Mouse (Mus musculus): Measurements from ENCODE around the gene Ctdnep1. TPM values are rescaled to one million over a fixed set of nuclear protein-coding genes. Genes with fewer than 3 reads are reported as not detected.

Gene Ctdnep1
- total and polyA plus RNA-seq, 3 experiments, result 37.4 to 274 (median 164) TPM

DNA sequence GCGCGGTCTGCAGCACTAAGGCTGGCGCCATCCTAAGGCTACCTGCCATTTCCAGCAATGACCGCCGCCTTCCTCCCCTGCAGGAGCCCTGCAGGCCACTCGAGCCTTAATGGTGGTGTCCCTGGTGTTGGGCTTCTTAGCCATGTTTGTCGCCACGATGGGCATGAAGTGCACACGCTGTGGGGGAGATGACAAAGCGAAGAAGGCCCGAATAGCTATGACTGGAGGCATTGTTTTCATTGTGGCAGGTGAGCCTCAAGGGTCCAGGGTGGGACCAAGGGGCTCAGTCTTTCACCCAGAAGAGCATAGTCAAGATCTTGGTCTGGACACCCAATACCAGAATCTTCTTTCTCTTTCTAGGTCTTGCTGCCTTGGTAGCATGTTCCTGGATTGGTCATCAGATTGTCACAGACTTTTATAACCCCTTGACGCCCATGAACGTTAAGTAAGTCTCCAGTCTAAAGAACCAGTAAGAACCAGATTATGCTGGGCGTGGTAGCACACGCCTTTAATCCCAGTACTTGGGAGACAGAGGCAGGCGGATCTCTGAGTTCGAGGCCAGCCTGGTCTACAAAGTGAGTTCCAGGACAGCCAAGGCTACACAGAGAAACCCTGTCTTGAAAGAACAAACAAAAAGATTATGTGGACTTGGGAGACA is 14.0 kb upstream of the Ctdnep1 start:
- no peak for ATAC-seq (ENCODE audit: extremely low read depth, insufficient number of reproducible peaks, low FRiP score, poor library complexity, severe bottlenecking)
- peaks cover 19% of the 10 kb centered on the region for H3K9me3 ChIP-seq (replicated peaks)
- no peak for DNase-seq (ENCODE audit: low spot score)
- peaks cover 21% of the 10 kb centered on the region for H3K27me3 ChIP-seq (ENCODE audit: insufficient read depth, low read length)
- TF ChIP-seq GATA2 (IDR thresholded peaks at IDR 0.05; ENCODE audit: borderline replicate concordance, low read depth, low read length), result no peak
- TF ChIP-seq POLR2AphosphoS5 (IDR thresholded peaks at IDR 0.05; ENCODE audit: insufficient replicate concordance, low read depth, low read length), result no peak
- no peak for TF ChIP-seq GATA1 (IDR thresholded peaks at IDR 0.05; ENCODE audit: borderline replicate concordance, low read length)
- TF ChIP-seq TAL1 (conservative IDR thresholded peaks at IDR 0.05; ENCODE audit: low read depth, low read length), result no peak
- no peak for TF ChIP-seq CTCF (IDR thresholded peaks at IDR 0.05; ENCODE audit: low read depth, low read length)
- H3K4me3 ChIP-seq (ENCODE audit: low read depth, low read length), result peak overlapping the region; percentile 46
- H3K4me1 ChIP-seq (ENCODE audit: insufficient read depth, low read depth, low read length), result peaks cover 9% of the 10 kb centered on the region
- H3K36me3 ChIP-seq (replicated peaks), result peaks cover 45% of the 10 kb centered on the region

DNA sequence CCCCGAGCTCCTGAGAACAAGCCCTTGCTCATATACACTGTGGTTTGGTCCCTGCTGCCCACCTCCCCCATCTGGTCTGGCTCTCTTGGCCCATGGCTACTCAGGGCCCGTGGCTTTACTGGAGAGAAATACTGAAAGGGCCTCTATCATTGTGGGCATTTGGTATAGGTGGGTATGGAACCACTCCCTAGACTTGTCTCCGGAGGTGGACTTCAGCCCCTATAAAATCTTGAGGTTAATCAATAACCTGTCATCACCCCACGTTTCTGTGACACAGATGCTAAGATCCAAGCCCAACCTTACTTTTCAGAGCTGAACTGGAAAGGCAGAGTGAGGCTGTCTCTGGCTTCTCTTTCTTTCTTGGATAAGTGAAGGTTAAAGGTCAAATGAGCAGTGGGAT is 12.2 kb upstream of the Ctdnep1 start:
- H3K9me3 ChIP-seq (replicated peaks), result peaks cover 19% of the 10 kb centered on the region
- H3K4me3 ChIP-seq (ENCODE audit: low read depth, low read length), result no peak overlapping the region
- peaks cover 4% of the 10 kb centered on the region; the same call in 1 of the 2 replicates for H3K4me1 ChIP-seq (ENCODE audit: insufficient read depth, low read depth, low read length)
- TF ChIP-seq GATA1 (IDR thresholded peaks at IDR 0.05; ENCODE audit: borderline replicate concordance, low read length) (no peak), POLR2AphosphoS5 (IDR thresholded peaks at IDR 0.05; ENCODE audit: insufficient replicate concordance, low read depth, low read length) (no peak)
- ATAC-seq (ENCODE audit: extremely low read depth, insufficient number of reproducible peaks, low FRiP score, poor library complexity, severe bottlenecking) (no peak), DNase-seq (ENCODE audit: low spot score) (no peak)
- peaks cover 63% of the 10 kb centered on the region for H3K36me3 ChIP-seq (replicated peaks)
- peaks cover 15% of the 10 kb centered on the region for H3K27me3 ChIP-seq (ENCODE audit: insufficient read depth, low read length)

- Histone ChIP-seq H3K9me3 (replicated peaks) (peaks cover 15% of the 10 kb centered on the region), H3K4me3 (ENCODE audit: low read depth, low read length) (no peak overlapping the region), H3K36me3 (replicated peaks) (peaks cover 78% of the 10 kb centered on the region), H3K4me1 (ENCODE audit: insufficient read depth, low read depth, low read length) (peaks cover 4% of the 10 kb centered on the region; the same call in 1 of the 2 replicates), H3K27me3 (ENCODE audit: insufficient read depth, low read length) (peaks cover 7% of the 10 kb centered on the region; the same call in 1 of the 2 replicates)
- ATAC-seq (ENCODE audit: extremely low read depth, insufficient number of reproducible peaks, low FRiP score, poor library complexity, severe bottlenecking) (no peak), DNase-seq (ENCODE audit: low spot score) (no peak)
- no peak for TF ChIP-seq GATA2 (IDR thresholded peaks at IDR 0.05; ENCODE audit: borderline replicate concordance, low read depth, low read length)
- TF ChIP-seq POLR2AphosphoS5 (IDR thresholded peaks at IDR 0.05; ENCODE audit: insufficient replicate concordance, low read depth, low read length), result no peak
- no peak for TF ChIP-seq GATA1 (IDR thresholded peaks at IDR 0.05; ENCODE audit: borderline replicate concordance, low read length)
- TF ChIP-seq TAL1 (conservative IDR thresholded peaks at IDR 0.05; ENCODE audit: low read depth, low read length), result no peak
- no peak for TF ChIP-seq CTCF (IDR thresholded peaks at IDR 0.05; ENCODE audit: low read depth, low read length)
These were observed 10.7 kb upstream of the Ctdnep1 start for GRCm38 (mm10) chr11:69970222-69970621.

DNA sequence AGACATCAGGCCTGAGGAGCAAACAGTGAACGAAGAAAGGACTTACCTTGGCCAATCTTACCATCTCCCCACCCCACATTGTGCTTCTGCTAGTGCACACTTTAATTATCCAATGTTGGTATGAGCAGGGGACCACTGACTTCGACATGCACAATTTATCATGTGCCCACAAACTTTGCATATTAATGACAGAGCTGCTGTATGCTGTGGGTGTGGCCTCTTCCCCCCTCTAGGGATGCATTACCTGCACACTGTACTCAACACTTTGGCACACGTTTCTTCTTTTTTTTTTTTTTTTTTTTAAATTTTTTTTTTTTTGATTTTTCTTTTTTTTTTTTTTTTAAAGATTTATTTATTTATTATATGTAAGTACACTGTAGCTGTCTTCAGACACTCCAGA is 10.2 kb upstream of the Ctdnep1 start:
- no peak for ATAC-seq (ENCODE audit: extremely low read depth, insufficient number of reproducible peaks, low FRiP score, poor library complexity, severe bottlenecking)
- H3K4me3 ChIP-seq (ENCODE audit: low read depth, low read length), result no peak overlapping the region
- TF ChIP-seq TAL1 (conservative IDR thresholded peaks at IDR 0.05; ENCODE audit: low read depth, low read length) (no peak), POLR2AphosphoS5 (IDR thresholded peaks at IDR 0.05; ENCODE audit: insufficient replicate concordance, low read depth, low read length) (no peak), GATA1 (IDR thresholded peaks at IDR 0.05; ENCODE audit: borderline replicate concordance, low read length) (no peak), CTCF (IDR thresholded peaks at IDR 0.05; ENCODE audit: low read depth, low read length) (no peak), GATA2 (IDR thresholded peaks at IDR 0.05; ENCODE audit: borderline replicate concordance, low read depth, low read length) (no peak)
- no peak for DNase-seq (ENCODE audit: low spot score)
- peaks cover 4% of the 10 kb centered on the region; the same call in 1 of the 2 replicates for H3K27me3 ChIP-seq (ENCODE audit: insufficient read depth, low read length)
- peaks cover 4% of the 10 kb centered on the region; the same call in 1 of the 2 replicates for H3K4me1 ChIP-seq (ENCODE audit: insufficient read depth, low read depth, low read length)
- H3K9me3 ChIP-seq (replicated peaks), result peaks cover 11% of the 10 kb centered on the region
- H3K36me3 ChIP-seq (replicated peaks), result peaks cover 83% of the 10 kb centered on the region

DNA sequence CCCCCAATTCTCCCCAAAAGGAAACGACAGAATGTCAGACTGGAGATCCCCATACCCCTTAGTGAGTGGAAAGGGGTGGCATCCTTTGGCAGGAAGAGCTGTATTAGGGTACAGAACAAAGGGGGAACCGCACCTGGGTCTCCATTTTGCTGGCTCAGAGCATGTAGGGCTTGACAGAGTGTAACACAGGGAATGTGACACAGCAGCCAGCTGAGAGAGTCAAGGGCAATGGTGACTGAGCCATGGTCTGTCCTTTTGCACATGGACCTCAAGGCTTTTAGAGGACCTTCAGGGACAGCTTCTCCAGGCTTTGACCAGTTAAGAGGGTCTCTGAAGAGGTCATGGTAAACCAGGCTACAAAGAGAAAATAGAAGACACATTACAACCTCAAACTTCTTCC is 6.0 kb upstream of the Ctdnep1 start:
- no peaks in the 10 kb centered on the region for H3K27me3 ChIP-seq (ENCODE audit: insufficient read depth, low read length)
- peaks cover 88% of the 10 kb centered on the region for H3K36me3 ChIP-seq (replicated peaks)
- H3K9me3 ChIP-seq (replicated peaks), result no peaks in the 10 kb centered on the region
- ATAC-seq (ENCODE audit: extremely low read depth, insufficient number of reproducible peaks, low FRiP score, poor library complexity, severe bottlenecking), result no peak
- H3K4me1 ChIP-seq (ENCODE audit: insufficient read depth, low read depth, low read length), result peaks cover 6% of the 10 kb centered on the region
- H3K4me3 ChIP-seq (ENCODE audit: low read depth, low read length), result no peak overlapping the region
- DNase-seq (ENCODE audit: low spot score), result no peak
- TF ChIP-seq GATA2 (IDR thresholded peaks at IDR 0.05; ENCODE audit: borderline replicate concordance, low read depth, low read length), result no peak

GRCm38 (mm10) chr11:69976271-69976670 is 4.7 kb upstream of the Ctdnep1 start:
- no peak for TF ChIP-seq GATA1 (IDR thresholded peaks at IDR 0.05; ENCODE audit: borderline replicate concordance, low read length)
- no peak for TF ChIP-seq POLR2AphosphoS5 (IDR thresholded peaks at IDR 0.05; ENCODE audit: insufficient replicate concordance, low read depth, low read length)
- no peak for TF ChIP-seq CTCF (IDR thresholded peaks at IDR 0.05; ENCODE audit: low read depth, low read length)
- TF ChIP-seq TAL1 (conservative IDR thresholded peaks at IDR 0.05; ENCODE audit: low read depth, low read length), result no peak
- no peak for TF ChIP-seq GATA2 (IDR thresholded peaks at IDR 0.05; ENCODE audit: borderline replicate concordance, low read depth, low read length)
- no peaks in the 10 kb centered on the region for H3K9me3 ChIP-seq (replicated peaks)
- DNase-seq (ENCODE audit: low spot score), result no peak

More at GRCm38 (mm10) chr11:69976271-69976670, 4.7 kb upstream of the Ctdnep1 start:
- peaks cover 6% of the 10 kb centered on the region for H3K4me1 ChIP-seq (ENCODE audit: insufficient read depth, low read depth, low read length)
- ATAC-seq (ENCODE audit: extremely low read depth, insufficient number of reproducible peaks, low FRiP score, poor library complexity, severe bottlenecking), result no peak
- peaks cover 76% of the 10 kb centered on the region for H3K36me3 ChIP-seq (replicated peaks)
- no peaks in the 10 kb centered on the region for H3K27me3 ChIP-seq (ENCODE audit: insufficient read depth, low read length)
- no peak overlapping the region for H3K4me3 ChIP-seq (ENCODE audit: low read depth, low read length)
